Mouse (Mus musculus) midbrain, embryonic 14.5 days (tissue): ENCODE data around the gene Kbtbd13. TPM values are rescaled to one million over a fixed set of nuclear protein-coding genes. Genes with fewer than 3 reads are reported as not detected.

Source experiments
- ATAC-seq: fragments of 200-750 bp; cut with Nextera tagmentation; 2 replicates; pipeline ENCODE4 v1.8.0; 2017; ENCODE audit warnings: moderate number of reproducible peaks, moderate library complexity; ENCODE audit not compliant: low FRiP score, low TSS enrichment
- DNase-seq: peaks from one replicate; pipeline ENCODE4 v3.0.0-alpha.2; 2015
- H3K27ac ChIP-seq: fragments of 300-500 bp; sonication (generic); replicated peaks from 2 replicates; pipeline ENCODE4 v1.5.1; 2014; ENCODE audit warnings: mild to moderate bottlenecking, low read depth, low read length, moderate library complexity
- H3K27me3 ChIP-seq: fragments of 300-500 bp; sonication (generic); 2 replicates; pipeline ENCODE4 v1.6.1; 2014; ENCODE audit warnings: low read length, control low read depth, mixed read lengths; ENCODE audit not compliant: control insufficient read depth, insufficient read depth
- H3K36me3 ChIP-seq: fragments of 300-500 bp; sonication (generic); 2 replicates; pipeline ENCODE4 v1.6.1; 2014; ENCODE audit warnings: low read length, control low read depth; ENCODE audit not compliant: control insufficient read depth, insufficient read depth
- H3K4me1 ChIP-seq: fragments of 300-500 bp; sonication (generic); 2 replicates; pipeline ENCODE4 v1.6.1; 2014; ENCODE audit warnings: mild to moderate bottlenecking, antibody characterized with exemption, low read length, control low read depth; ENCODE audit not compliant: control insufficient read depth, insufficient read depth
- H3K4me2 ChIP-seq: fragments of 300-500 bp; sonication (generic); 2 replicates; pipeline ENCODE4 v1.6.1; 2014; ENCODE audit warnings: mild to moderate bottlenecking, low read length, moderate library complexity
- H3K4me3 ChIP-seq: fragments of 300-500 bp; sonication (generic); replicated peaks from 2 replicates; pipeline ENCODE4 v1.5.1; 2014; ENCODE audit warnings: low read depth, low read length
- H3K9ac ChIP-seq: fragments of 300-500 bp; sonication (generic); replicated peaks from 2 replicates; pipeline ENCODE4 v1.6.1; 2014; ENCODE audit warnings: mild to moderate bottlenecking, low read length, moderate library complexity
- H3K9me3 ChIP-seq: fragments of 300-500 bp; sonication (generic); 2 replicates; pipeline ENCODE4 v1.6.1; 2016; ENCODE audit warnings: low read length, control low read depth, mixed read lengths; ENCODE audit not compliant: control insufficient read depth
- WGBS: fragments of 180-500 bp; shearing (Covaris S2); extraction: QIAGEN DNeasy Blood & Tissue Kit; methylation state at CpG from one replicate; pipeline ENCODE4 v1.1.7; 2014; 5-methylcytosine and 5-hydroxymethylcytosine counted together
- polyA plus RNA-seq: library from polyadenylated mRNA; unstranded; fragments of >200 nt; fragmentation: Nextera tagmentation; extraction: Ambion mirVana; gene quantifications from 2 replicates; pipeline ENCODE4 v1.2.1, GENCODE M21; 2014

Gene Kbtbd13
- polyA plus RNA-seq, 1 experiment from 2014 or later = 0.47 TPM

DNA sequence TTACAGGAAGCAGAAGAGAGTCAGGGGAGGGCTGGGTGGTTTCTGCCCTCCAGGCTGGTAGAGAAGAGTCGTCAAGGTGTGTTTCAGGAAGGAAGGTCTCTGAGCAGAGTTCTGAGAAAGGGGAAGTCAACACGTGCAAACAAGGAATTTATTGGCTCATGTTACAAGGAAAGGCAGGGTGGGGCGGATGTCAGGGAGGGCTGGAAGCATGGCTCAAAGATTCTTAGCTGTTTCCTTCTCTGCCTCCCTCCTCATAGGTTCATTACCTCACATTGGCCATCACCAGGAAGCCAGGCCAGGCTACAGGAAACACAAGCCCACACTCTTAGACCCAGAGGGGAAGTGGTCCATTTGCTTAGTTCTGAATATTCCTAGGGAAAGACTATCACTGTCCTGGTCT is 32.9 kb upstream of the Kbtbd13 start:
- H3K27me3 ChIP-seq = no peaks in the 10 kb centered on the region
- H3K27ac ChIP-seq = no peak overlapping the region
- no peak overlapping the region for H3K4me2 ChIP-seq
- WGBS = 58% methylated on average over 3 of the region's 3 CpGs
- ATAC-seq = no peak
- H3K4me3 ChIP-seq = no peak overlapping the region
- H3K36me3 ChIP-seq = no peaks in the 10 kb centered on the region
- H3K9ac ChIP-seq = no peak overlapping the region
- DNase-seq = no peak
- H3K4me1 ChIP-seq = no peaks in the 10 kb centered on the region
- H3K9me3 ChIP-seq = no peaks in the 10 kb centered on the region

DNA sequence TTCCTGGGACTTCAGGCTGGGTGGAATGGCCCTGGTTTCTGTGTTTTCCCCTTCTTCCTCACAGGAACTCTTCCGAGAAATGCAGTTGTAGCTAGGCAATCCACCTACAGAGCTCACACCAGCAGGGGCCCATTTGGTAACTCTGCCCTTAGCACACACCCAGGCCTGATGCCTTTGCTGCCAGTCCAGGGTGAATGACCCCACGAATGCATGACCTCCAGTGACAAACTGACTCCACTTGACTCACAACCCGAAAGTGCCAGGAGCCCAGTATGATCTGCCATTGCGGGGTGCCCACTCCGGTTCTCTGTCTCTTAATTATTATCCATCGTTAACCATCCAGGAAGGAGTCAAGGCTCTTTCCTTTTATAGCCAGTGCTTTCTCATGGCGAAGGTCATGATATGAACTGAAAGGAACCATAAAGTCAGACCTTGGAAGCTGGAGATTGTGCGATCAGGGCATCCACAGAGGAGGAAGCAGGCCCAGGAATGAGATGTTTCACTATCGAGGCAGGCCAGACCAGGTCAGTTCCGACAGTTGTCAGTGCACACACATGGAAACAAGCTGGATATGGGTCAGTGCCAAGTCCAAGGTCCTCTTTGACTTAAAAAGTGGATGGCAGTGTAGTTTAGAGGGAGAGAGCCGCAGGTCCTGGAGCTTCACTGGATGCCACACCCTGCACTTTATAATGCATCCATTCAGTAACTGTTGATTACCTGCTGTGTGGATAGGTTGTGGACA is 31.5 kb upstream of the Kbtbd13 start, which contains the start of gene Slc51b:
Gene Slc51b (minus strand): TSS at position 196 of the 742 bp plus-strand sequence.
- DNase-seq = no peak
- no peak within 1 kb of the TSS for H3K4me3 ChIP-seq
- H3K27me3 ChIP-seq = no peaks in the 10 kb centered on the region
- H3K4me2 ChIP-seq = no peak within 1 kb of the TSS
- H3K9me3 ChIP-seq = no peaks in the 10 kb centered on the region
- no peak within 1 kb of the TSS for H3K27ac ChIP-seq
- no peaks in the 10 kb centered on the region for H3K36me3 ChIP-seq
- H3K9ac ChIP-seq = no peak within 1 kb of the TSS
- H3K4me1 ChIP-seq = no peaks in the 10 kb centered on the region
- ATAC-seq = no peak
- 86% methylated on average over 11 of the region's 11 CpGs for WGBS

DNA sequence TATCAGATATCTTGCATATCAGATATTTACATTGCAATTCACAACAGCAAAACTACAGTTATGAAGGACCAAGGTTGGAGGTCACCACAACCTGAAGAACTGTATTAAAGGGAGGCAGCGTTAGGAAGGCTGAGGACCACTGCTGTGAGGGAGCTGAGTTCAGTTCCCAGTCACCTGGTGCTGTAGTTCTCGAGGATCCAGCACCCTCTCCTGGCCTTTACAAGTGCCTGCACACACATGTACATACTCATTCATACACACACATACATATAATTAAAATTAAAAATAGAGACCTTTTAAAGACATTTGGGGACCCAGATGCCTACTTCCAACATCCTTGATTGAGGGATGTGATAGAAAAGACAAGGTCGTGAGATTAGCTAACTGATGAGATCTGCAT is 28.2 kb upstream of the Kbtbd13 start:
- Histone ChIP-seq H3K4me3 (no peak overlapping the region), H3K4me2 (no peak overlapping the region), H3K9me3 (no peaks in the 10 kb centered on the region), H3K27me3 (no peaks in the 10 kb centered on the region), H3K4me1 (no peaks in the 10 kb centered on the region), H3K9ac (no peak overlapping the region), H3K27ac (no peak overlapping the region), H3K36me3 (no peaks in the 10 kb centered on the region)
- DNase-seq = no peak
- ATAC-seq = no peak
- WGBS = 76% methylated on average over 3 of the region's 3 CpGs

DNA sequence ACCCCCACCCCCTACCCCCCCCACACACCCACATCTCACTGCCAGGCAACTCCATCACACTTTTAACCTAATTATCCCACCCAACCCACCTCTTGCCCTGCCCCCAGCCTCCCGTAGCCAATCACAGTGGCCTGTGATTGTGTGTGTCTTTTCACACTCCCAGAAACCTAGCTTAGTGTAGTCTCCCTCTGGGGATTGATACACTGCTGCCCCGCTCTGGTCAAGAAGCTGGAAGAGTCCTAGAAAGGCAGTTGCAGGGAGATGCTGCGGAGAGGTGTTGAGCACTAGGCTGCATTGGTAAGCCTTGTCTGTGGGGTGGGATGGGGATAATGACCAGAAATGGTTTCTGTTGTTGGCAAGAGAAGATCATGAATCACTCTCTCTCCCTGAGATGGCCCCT is 26.3 kb upstream of the Kbtbd13 start:
- WGBS = 52% methylated on average over 3 of the region's 3 CpGs
- Histone ChIP-seq H3K9ac (no peak overlapping the region), H3K4me3 (no peak overlapping the region), H3K4me2 (no peak overlapping the region), H3K27ac (no peak overlapping the region), H3K27me3 (no peaks in the 10 kb centered on the region), H3K9me3 (no peaks in the 10 kb centered on the region), H3K36me3 (no peaks in the 10 kb centered on the region), H3K4me1 (no peaks in the 10 kb centered on the region)
- no peak for ATAC-seq
- DNase-seq = no peak

- no peak for DNase-seq
- 76% methylated on average over 3 of the region's 3 CpGs for WGBS
- Histone ChIP-seq H3K9me3 (no peaks in the 10 kb centered on the region), H3K4me2 (no peak overlapping the region), H3K9ac (no peak overlapping the region), H3K4me3 (no peak overlapping the region), H3K36me3 (no peaks in the 10 kb centered on the region), H3K27ac (no peak overlapping the region), H3K27me3 (no peaks in the 10 kb centered on the region), H3K4me1 (no peaks in the 10 kb centered on the region)
- ATAC-seq = no peak
Measured at GRCm38 (mm10) chr9:65411326-65411725, 19.9 kb upstream of the Kbtbd13 start.

DNA sequence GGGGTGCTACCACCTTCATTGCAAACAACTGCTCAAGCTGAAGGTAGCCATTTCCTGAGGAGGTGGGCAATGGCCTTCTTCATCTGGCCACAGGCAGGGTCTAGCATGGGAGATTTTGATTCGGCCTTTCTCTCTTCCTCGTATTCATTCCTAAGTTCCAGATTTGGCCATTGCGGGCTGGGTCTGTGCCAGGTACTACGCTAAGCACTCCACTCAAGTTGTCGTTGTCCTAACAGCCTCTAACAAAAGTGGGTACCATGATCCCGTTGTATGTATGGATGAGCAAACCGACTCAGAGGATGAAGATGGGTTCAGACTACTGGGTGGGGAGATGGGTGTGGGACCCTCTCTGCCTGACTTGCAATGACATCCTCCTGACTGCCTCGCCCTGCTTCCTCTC is 18.9 kb upstream of the Kbtbd13 start:
- Histone ChIP-seq H3K4me1 (no peaks in the 10 kb centered on the region), H3K4me2 (no peak overlapping the region), H3K27ac (no peak overlapping the region), H3K36me3 (no peaks in the 10 kb centered on the region), H3K4me3 (no peak overlapping the region), H3K27me3 (no peaks in the 10 kb centered on the region), H3K9me3 (no peaks in the 10 kb centered on the region), H3K9ac (no peak overlapping the region)
- 93% methylated on average over 8 of the region's 8 CpGs for WGBS
- DNase-seq (no peak), ATAC-seq (no peak)

DNA sequence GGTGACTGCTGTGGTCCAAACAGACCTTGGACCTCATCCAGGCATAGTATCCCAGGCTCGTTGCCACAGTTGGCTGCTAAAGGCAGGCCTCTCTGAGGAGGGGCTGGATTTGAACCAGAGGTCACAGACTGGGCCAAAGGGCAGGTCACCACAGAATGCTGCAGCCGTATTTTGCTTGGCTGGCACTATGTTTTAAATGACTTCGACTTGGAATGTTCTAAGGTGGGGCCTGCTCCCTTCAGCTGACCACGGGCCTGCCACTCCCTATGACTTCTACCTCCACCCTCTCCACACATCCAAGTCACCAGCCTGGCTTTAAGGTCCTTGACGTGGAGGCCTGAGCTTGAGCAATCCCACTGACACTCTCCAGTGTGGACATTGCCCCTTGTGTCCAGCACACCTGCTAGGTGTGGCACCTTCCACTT is 17.4 kb upstream of the Kbtbd13 start:
- 73% methylated on average over 5 of the region's 5 CpGs for WGBS
- Histone ChIP-seq H3K4me1 (no peaks in the 10 kb centered on the region), H3K27me3 (no peaks in the 10 kb centered on the region), H3K36me3 (no peaks in the 10 kb centered on the region), H3K9me3 (no peaks in the 10 kb centered on the region), H3K4me3 (no peak overlapping the region), H3K9ac (no peak overlapping the region), H3K27ac (no peak overlapping the region), H3K4me2 (no peak overlapping the region)
- ATAC-seq (no peak), DNase-seq (no peak)

DNA sequence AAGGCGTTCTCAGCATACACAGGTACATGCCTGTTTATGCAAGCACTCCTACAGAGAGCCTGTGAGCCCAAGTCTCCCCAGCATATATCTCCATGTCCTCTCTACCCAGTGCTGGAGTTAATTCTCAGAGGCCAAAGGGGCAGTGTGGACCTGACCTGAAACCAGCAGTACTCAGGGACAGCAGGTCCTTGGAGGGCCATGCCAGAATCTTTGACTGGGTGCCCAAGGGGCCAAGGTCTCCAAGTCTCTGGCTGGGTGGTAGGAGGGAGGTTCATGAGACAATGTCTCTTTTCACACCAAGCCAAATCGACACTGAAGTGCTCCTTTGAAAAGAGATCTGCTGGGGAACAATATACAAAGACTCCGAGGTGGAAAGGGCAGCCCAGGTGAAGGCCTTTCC is 16.4 kb upstream of the Kbtbd13 start:
- Histone ChIP-seq H3K9ac (no peak overlapping the region), H3K9me3 (no peaks in the 10 kb centered on the region), H3K36me3 (no peaks in the 10 kb centered on the region), H3K27ac (no peak overlapping the region), H3K4me3 (no peak overlapping the region), H3K27me3 (no peaks in the 10 kb centered on the region), H3K4me1 (no peaks in the 10 kb centered on the region), H3K4me2 (no peak overlapping the region)
- no peak for DNase-seq
- 76% methylated on average over 3 of the region's 3 CpGs for WGBS
- no peak for ATAC-seq

- no peaks in the 10 kb centered on the region for H3K9me3 ChIP-seq
- no peak for ATAC-seq
- H3K4me2 ChIP-seq = no peak overlapping the region
- 86% methylated on average over 5 of the region's 5 CpGs for WGBS
- H3K27ac ChIP-seq = no peak overlapping the region
- no peaks in the 10 kb centered on the region for H3K27me3 ChIP-seq
- H3K4me3 ChIP-seq = no peak overlapping the region
- no peak for DNase-seq
- no peaks in the 10 kb centered on the region for H3K36me3 ChIP-seq
- H3K9ac ChIP-seq = no peak overlapping the region
- no peaks in the 10 kb centered on the region for H3K4me1 ChIP-seq
Measured at GRCm38 (mm10) chr9:65407327-65407726, 15.9 kb upstream of the Kbtbd13 start.
